Mouse (Mus musculus) forebrain, embryonic 10.5 days (tissue): ENCODE data around the gene Wnk1. TPM values are rescaled to one million over a fixed set of nuclear protein-coding genes. Genes with fewer than 3 reads are reported as not detected.

Experiments
- microRNA counts: library from miRNA; unstranded; fragments of <30 nt; microRNA quantifications from one replicate; lab custom pipeline; 2017
- microRNA-seq: library from miRNA; unstranded; fragments of <30 nt; microRNA quantifications from one replicate; pipeline ENCODE4, GENCODE M21; 2017
- polyA plus RNA-seq: library from polyadenylated mRNA; unstranded; fragments of >200 nt; fragmentation: Nextera tagmentation; extraction: Ambion mirVana; gene quantifications from 2 replicates; pipeline ENCODE4 v1.2.1, GENCODE M21; 2016

Gene Wnk1
- polyA plus RNA-seq, 1 experiment from 2014 or later = 43.7 TPM

MicroRNAs encoded within 50 kb of the gene (microRNA counts, 519-probe panel; counts per million panel counts)
- 341 counts per million, percentile 65 among the panel's probes with 10 or more counts for microRNA mmu-miR-706 (lab: Ali Mortazavi, UCI)

Small RNA genes lying within 50 kb of the gene (microRNA-seq; reads per million reads assigned to microRNA genes)
- gene Mir706 = not detected

Other genes starting within 250 kb of the Wnk1 start
- gene Erc1, start 190.5 kb downstream of the Wnk1 start, polyA plus RNA-seq = 19.6 and 22.5 TPM in 2 replicates
- gene Rad52, start 136.0 kb downstream of the Wnk1 start, polyA plus RNA-seq = 21.2 and 26.1 TPM in 2 replicates
- gene Ninj2, start 54.7 kb upstream of the Wnk1 start, polyA plus RNA-seq = not detected in 2 replicates